Mouse (Mus musculus): ENCODE results near the gene Gprin1. TPM values are rescaled to one million over a fixed set of nuclear protein-coding genes. Genes with fewer than 3 reads are reported as not detected.

The Gprin1 gene
- total RNA-seq, 2 experiments from 2014 or later, result 3.4 to 4.8 TPM

DNA sequence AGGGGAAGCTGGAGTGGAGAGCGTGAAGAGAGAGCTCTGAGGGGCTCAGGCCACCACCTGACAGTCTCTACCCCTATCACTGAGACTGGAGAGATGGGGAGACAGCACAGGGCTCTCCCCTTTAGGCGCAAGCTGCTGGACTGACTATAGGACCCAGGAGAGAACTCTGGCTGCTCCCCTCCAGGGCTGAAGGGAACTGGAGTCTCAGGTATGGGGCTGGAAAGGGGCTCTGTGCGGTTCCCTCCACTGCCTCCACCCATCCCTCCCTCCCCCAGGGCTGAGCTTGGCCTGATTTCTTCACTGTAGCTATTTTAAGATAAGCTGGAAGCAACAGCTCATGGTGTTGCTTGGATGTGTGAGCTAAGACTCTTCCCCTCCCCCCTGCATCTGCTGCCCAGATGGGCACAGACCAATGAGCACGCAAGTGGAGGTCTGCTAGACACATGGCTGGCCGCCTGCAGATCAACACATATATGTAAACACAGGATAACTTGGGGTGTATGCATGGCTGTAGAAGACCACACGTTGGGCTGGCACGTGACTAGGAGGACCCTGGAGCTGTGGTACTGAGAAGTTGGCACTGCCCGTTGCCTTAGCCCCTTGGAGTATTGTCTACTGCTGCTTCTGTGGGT, 10.6 kb upstream of the Gprin1 start:
- no peak for DNase-seq

GRCm38 (mm10) chr13:54759496-54759895, 9.8 kb upstream of the Gprin1 start:
- no peak for DNase-seq

DNA sequence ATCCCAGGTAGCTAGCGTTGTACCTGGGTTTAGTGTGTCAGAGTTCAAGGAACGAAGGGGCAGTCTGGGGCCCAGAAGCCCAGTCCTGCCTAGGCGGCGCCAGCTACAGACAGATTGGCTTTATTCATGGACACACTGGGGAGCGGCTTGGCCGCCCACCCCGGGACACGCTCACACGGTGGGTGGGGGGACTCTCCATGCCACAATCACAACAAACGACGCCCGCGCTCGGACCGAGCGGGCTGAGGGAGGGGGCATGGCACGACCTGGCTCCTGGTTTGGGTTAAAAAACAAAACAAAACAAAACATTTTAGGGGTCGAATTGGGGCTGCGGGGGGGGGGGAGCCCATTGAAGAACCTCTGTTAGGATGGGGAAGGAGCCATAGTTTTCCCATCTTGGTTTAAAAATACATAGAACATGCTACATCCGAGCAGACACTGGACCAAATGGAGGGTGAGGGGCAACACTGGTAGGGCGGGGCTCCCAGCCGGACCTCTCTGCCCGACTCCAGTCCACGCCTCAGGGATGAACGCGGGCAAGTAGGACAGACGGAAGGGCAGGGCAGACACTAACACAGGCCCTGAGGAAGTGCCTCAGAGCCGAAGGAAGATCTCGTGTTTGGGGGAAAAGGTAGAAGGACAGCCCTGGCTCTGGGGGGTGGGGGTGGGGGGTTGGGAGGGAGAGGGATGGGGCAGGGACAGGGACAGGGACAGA, 9.2 kb upstream of the Gprin1 start:
- DNase-seq, result no peak

DNA sequence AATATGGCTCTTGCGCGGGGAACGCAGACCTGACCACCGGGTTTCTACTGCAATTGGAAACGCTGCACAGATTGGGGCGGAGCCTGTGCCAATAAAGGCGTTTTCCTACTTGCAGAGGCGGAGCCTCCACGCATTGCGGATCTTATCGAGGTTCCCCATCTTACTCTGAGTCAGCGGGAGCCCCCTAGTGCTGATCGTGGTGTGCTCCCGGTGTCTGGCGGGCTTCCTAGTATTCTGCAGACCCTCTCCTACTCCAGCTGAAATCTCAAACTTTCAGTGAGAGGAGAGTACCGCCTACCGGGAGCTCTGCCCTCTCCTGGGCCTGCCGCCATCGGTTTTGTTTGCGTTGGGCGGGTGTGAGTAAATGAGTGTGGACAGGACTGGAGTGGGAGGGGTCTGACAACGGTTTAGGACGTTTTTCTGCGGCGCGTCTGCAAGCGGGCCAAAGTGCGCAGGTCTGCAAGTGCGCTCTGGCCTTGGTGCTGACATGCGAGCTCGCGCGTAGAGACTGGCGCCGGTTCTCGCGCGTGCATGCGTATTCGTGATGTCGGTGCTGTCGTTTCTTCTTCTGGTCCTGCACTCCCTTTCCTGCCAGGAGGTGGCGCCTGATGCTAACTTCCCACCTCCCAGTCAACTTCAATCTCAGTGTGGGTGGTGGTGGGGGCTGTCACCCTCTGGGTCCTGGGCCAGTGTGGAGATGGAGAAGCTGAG, 8.5 kb upstream of the Gprin1 start:
- peak; percentile 88 for DNase-seq

- no peak for DNase-seq
These were observed 7.6 kb upstream of the Gprin1 start for GRCm38 (mm10) chr13:54757093-54757830.

- no peak for DNase-seq
These were observed 6.6 kb upstream of the Gprin1 start for GRCm38 (mm10) chr13:54756156-54756712.

- no peak for DNase-seq
These were observed 5.6 kb upstream of the Gprin1 start for GRCm38 (mm10) chr13:54755201-54755830.

DNA sequence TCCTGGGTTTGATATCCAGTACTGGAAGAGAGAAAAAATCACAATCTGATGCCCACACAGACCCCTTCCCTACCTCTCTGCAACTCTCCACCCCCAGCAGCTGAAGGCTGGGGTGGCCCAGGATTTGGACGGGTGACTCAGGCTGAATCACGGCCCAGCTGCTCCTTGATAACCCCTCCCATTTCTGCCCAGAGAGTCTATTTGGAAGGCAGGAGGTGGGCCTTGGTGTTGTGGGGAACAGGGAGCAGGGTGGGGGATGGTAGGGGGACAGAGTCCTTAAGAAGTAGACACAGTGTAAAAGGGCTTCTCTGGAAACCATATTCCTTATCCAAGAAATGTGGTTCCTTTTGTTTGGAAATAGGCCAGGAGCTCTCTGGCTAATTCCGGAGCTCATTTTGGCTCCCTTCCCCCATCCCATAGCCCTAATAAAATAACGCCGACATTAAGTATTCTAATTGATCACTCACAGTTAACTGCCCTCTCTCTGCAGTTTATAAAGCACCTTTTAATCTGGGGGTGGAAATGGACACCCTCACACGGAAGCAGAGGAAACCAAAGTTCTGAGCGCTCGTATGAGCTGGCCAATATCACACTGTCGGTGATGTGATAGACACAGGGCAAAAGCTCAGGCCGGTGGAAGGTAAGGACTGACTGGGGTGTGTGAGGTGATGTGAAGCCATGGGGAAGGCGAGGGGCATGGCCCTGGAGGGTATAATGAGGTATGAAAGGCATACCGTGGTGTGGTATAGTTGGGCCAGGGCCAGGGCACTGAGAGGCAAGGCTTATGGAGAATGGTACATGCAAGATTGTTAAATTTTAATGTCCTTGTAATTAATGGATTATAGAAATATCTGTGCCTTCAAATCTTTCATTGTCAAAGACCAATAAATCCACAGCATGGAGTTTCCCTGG, 4.8 kb upstream of the Gprin1 start:
- DNase-seq, result peak; percentile 24

- no peak for DNase-seq
These were observed 4.1 kb upstream of the Gprin1 start for GRCm38 (mm10) chr13:54753733-54754132.

- DNase-seq, result peak; percentile 11
These were observed 3.0 kb upstream of the Gprin1 start for GRCm38 (mm10) chr13:54752656-54753055.

DNA sequence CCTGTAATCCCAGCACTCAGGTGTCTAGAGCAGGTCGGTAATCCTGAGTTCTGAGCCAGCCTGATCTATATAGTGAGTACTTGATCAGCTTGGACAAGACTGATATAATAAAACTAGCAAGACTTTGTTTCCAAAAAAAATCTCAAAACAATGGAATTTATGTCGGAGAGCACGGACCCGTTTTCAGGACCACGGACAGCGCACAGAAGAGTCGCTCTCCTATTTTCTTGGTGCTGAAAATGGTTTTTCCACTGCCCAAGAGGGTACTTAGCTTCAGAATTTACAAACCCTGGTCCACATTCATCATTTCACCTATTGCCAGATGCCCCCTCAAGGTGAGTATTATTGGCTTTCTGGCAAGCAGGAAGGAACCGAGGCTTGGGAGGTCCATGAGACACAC, 1.0 kb upstream of the Gprin1 start:
- DNase-seq, result peak; percentile 68

- peak; percentile 66 for DNase-seq
These were observed 412 bp downstream of the Gprin1 start for GRCm38 (mm10) chr13:54749061-54749863.

- DNase-seq, result no peak
These were observed 983 bp downstream of the Gprin1 start for GRCm38 (mm10) chr13:54748721-54749060.

- no peak for DNase-seq
These were observed 1.5 kb downstream of the Gprin1 start for GRCm38 (mm10) chr13:54748190-54748589.

- DNase-seq, result no peak
These were observed 2.8 kb downstream of the Gprin1 start for GRCm38 (mm10) chr13:54746896-54747295.

GRCm38 (mm10) chr13:54746110-54746509, 3.6 kb downstream of the Gprin1 start:
- no peak for DNase-seq

- peak; percentile 28 for DNase-seq
These were observed 11.5 kb downstream of the Gprin1 start for GRCm38 (mm10) chr13:54738213-54738601.

- peak; percentile 57 for DNase-seq
These were observed 12.0 kb downstream of the Gprin1 start for GRCm38 (mm10) chr13:54737488-54738212.

DNA sequence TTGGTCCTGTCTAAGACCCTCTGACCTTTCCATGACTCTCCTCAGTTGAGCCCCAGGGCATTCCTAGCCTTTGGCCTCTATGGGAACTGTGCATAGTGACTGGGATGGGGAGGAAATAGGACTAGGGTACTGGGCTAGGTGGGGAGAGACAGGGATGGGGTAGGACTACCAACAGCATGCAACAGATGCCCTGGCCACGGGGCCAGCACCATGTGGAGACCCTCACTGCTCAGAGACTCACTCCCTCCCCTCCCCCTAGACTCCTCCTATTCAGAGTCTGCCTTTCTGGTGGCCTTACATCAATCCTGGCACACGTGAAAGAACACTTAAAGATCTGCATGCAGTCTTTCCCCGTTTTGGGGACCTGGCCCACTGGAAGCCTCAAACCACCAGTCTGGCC, 12.7 kb downstream of the Gprin1 start:
- DNase-seq, result no peak
